Mouse (Mus musculus): Measurements from ENCODE around the gene Tekt1. TPM values are rescaled to one million over a fixed set of nuclear protein-coding genes. Genes with fewer than 3 reads are reported as not detected.

Gene Tekt1
- total RNA-seq, 2 experiments from 2014 or later, result 0.78 TPM

DNA sequence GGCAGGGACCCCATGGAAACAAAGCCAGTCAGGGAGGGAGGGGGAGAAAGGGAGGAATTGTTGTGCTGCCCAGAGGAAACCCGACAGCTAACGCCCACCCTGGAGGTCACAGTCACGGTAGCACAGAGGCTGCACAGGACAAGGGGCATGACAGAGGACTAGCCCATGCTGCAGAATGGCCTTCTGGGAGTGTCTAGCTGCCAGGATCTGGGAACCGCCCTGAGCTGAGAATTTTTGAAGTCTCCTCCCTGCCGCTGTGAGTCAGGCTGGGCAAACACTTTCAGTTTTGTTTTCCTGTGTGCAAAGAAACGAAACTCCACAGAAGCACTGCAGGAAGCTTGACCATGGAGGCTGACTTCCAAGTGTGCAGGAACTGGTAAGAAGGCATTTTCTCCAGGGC is 60.9 kb downstream of the Tekt1 start, which contains the start of gene Xaf1:
TSS of gene Xaf1 (plus strand) at position 296 of the 400 bp plus-strand sequence.
- DNase-seq, result peak; percentile 66
- intact Hi-C loops (cut with DNase I; ENCODE audit: low total_unique reads), result no loop called here

Small RNA genes lying within 50 kb of the gene (microRNA-seq; reads per million reads assigned to microRNA genes)
- 0 reads per million in 2 experiments for gene Mir6338

Other genes with a start within 250 kb of the Tekt1 start
- 1 to 10 TPM in 1 of 2 experiments, under 1 TPM in 1; 0.75 to 1.1 TPM for gene Pitpnm3, start 226.7 kb downstream of the Tekt1 start, total RNA-seq (2021)
- gene Gm43951, start 155.6 kb downstream of the Tekt1 start, total RNA-seq (2021), result under 1 TPM; 0.08 to 0.13 TPM
- 1 to 10 TPM; 1.7 to 2.2 TPM for gene 4933427D14Rik, start 155.0 kb downstream of the Tekt1 start, total RNA-seq (2021)
- 10 to 100 TPM; 32.1 to 33.0 TPM for gene Txndc17, start 154.9 kb downstream of the Tekt1 start, total RNA-seq (2021)
- 1 to 10 TPM; 6.3 to 6.7 TPM for gene Med31, start 146.8 kb downstream of the Tekt1 start, total RNA-seq (2021)
- gene Slc13a5, start 95.2 kb downstream of the Tekt1 start, total RNA-seq (2021), result under 1 TPM; 0.14 to 0.31 TPM
- 1 to 10 TPM; 6.4 to 6.6 TPM for gene Xaf1, start 60.8 kb downstream of the Tekt1 start, total RNA-seq (2021)
- gene Fbxo39, start 48.0 kb downstream of the Tekt1 start, total RNA-seq (2021), result not detected
- gene Smtnl2, start 49.3 kb upstream of the Tekt1 start, total RNA-seq (2021), result 100 to 1,000 TPM; 160 to 162 TPM
- under 1 TPM; 0.18 to 0.38 TPM for gene Ggt6, start 73.1 kb upstream of the Tekt1 start, total RNA-seq (2021)
- gene Mybbp1a, start 78.9 kb upstream of the Tekt1 start, total RNA-seq (2021), result 10 to 100 TPM; 58.7 to 62.8 TPM
- gene Spns2, start 127.5 kb upstream of the Tekt1 start, total RNA-seq (2021), result 10 to 100 TPM; 11.4 to 14.7 TPM
- under 1 TPM in 1 of 2 experiments, not detected in 1; 0.10 TPM for gene Spns3, start 188.1 kb upstream of the Tekt1 start, total RNA-seq (2021)
- 10 to 100 TPM; 55.2 to 55.7 TPM for gene Ube2g1, start 244.8 kb upstream of the Tekt1 start, total RNA-seq (2021)